Mouse (Mus musculus) myocyte (in vitro differentiated cells): ENCODE data around the gene Sv2c.

Experiments
- E2F4 ChIP-seq: IDR thresholded peaks from one replicate; pipeline ENCODE4 v1.6.1; 2011; ENCODE audit warnings: mild to moderate bottlenecking, control low read depth, moderate library complexity; ENCODE audit not compliant: insufficient read depth
- MAX ChIP-seq: IDR thresholded peaks from one replicate; pipeline ENCODE4 v1.6.1; 2011; ENCODE audit warnings: low read depth, mild to moderate bottlenecking, control low read depth
- MYOD1 ChIP-seq, 3 experiments: IDR thresholded peaks; one replicate each; pipeline ENCODE4 v1.6.1; 2011; ENCODE audit warnings: control low read depth in 2 of 3, low read depth in 2 of 3, mild to moderate bottlenecking in 2 of 3, moderate library complexity in 1 of 3; ENCODE audit not compliant: insufficient read length in 2 of 3, control insufficient read depth in 1 of 3
- MYOG ChIP-seq, 3 experiments: IDR thresholded peaks; one replicate each; pipeline ENCODE4 v1.6.1; 2011; ENCODE audit warnings: control low read depth in 2 of 3, low read depth in 2 of 3, mild to moderate bottlenecking in 2 of 3; ENCODE audit not compliant: insufficient read length in 2 of 3, control insufficient read depth in 1 of 3, insufficient read depth in 1 of 3
- POLR2A ChIP-seq: IDR thresholded peaks from one replicate; pipeline ENCODE4 v1.6.1; 2011; ENCODE audit warnings: low read depth, mild to moderate bottlenecking, control low read depth, moderate library complexity; ENCODE audit not compliant: insufficient read length
- TCF12 ChIP-seq: IDR thresholded peaks from one replicate; pipeline ENCODE4 v1.6.1; 2011; ENCODE audit warnings: mild to moderate bottlenecking, control low read depth; ENCODE audit not compliant: poor library complexity, insufficient read depth, severe bottlenecking
- USF1 ChIP-seq: IDR thresholded peaks from one replicate; pipeline ENCODE4 v1.6.1; 2011; ENCODE audit warnings: low read depth, mild to moderate bottlenecking, control low read depth, moderate library complexity

- TF ChIP-seq TCF12, result no peak
- TF ChIP-seq POLR2A, result no peak
- no peak for TF ChIP-seq MYOD1 (IDR thresholded peaks at IDR 0.05; ENCODE audit: control insufficient read depth in 1 of 3, insufficient read length in 2 of 3, low read depth in 2 of 3)
- no peak for TF ChIP-seq MAX
- TF ChIP-seq USF1, result no peak
- no peak for TF ChIP-seq MYOG (IDR thresholded peaks at IDR 0.05; ENCODE audit: control insufficient read depth in 1 of 3, insufficient read depth in 1 of 3, insufficient read length in 2 of 3, low read depth in 2 of 3)
- TF ChIP-seq E2F4, result no peak
Observed at GRCm38 (mm10) chr13:95961905-95962304, 170.5 kb downstream of the Sv2c start.
